Mouse (Mus musculus) heart, postnatal 0 days (tissue): ENCODE data around the gene Cnga1.

Experiments used
- CTCF ChIP-seq: IDR thresholded peaks from 2 replicates; pipeline ENCODE4 v1.5.1; 2016; ENCODE audit warnings: antibody characterized with exemption, control low read depth, low read depth
- EP300 ChIP-seq: IDR thresholded peaks from 2 replicates; pipeline ENCODE4 v1.6.1; 2016; ENCODE audit warnings: antibody characterized with exemption, low read depth

DNA sequence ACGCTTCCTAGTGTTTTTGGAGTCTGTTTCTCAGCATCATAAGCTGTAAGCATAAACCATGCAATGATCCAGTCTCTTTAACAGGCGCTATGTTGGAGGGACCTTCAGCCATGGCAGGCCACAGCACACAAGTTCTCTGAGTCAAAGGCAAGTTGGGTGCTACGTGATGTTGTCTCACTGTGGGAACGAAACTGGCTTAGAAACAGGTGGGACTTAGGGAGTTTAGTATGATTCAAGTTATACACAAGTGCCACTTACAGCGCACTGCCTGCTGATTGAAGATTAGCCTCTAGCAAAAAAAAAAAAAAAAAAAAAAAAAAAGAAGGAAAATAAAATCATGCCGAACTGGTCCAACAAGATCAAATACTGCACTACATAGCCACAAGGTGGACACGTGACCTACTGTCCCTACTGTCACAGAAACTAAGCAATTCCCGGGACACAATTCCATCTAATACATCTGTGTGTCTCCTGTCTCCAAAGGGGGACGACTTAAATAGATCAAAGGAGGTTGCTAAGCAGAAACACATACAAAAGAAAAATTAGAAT is 31.0 kb upstream of the Cnga1 start:
- TF ChIP-seq CTCF (no peak), EP300 (no peak)
